Mouse (Mus musculus) forebrain, embryonic 14.5 days (tissue): ENCODE data around the gene 4930564D02Rik. TPM values are rescaled to one million over a fixed set of nuclear protein-coding genes. Genes with fewer than 3 reads are reported as not detected.

Experiments used
- ATAC-seq: fragments of 200-750 bp; cut with Nextera tagmentation; 2 replicates; pipeline ENCODE4 v1.8.0; 2017; ENCODE audit warnings: mild to moderate bottlenecking, moderate library complexity
- DNase-seq: peaks from one replicate; pipeline ENCODE4 v3.0.0-alpha.2; 2015; ENCODE audit warnings: low spot score
- H3K27ac ChIP-seq: fragments of 300-500 bp; sonication (generic); 2 replicates; pipeline ENCODE4 v1.5.1; 2014; ENCODE audit warnings: low read depth, mild to moderate bottlenecking, control low read depth, low read length, moderate library complexity
- H3K27me3 ChIP-seq: fragments of 300-500 bp; sonication (generic); replicated peaks from 2 replicates; pipeline ENCODE4 v1.6.1; 2014; ENCODE audit warnings: low read length, control low read depth, mixed read lengths; ENCODE audit not compliant: control insufficient read depth, insufficient read depth
- H3K36me3 ChIP-seq: fragments of 300-500 bp; sonication (generic); 2 replicates; pipeline ENCODE4 v1.6.1; 2014; ENCODE audit warnings: low read length, control low read depth; ENCODE audit not compliant: control insufficient read depth, insufficient read depth
- H3K4me1 ChIP-seq: fragments of 300-500 bp; sonication (generic); 2 replicates; pipeline ENCODE4 v1.6.1; 2014; ENCODE audit warnings: antibody characterized with exemption, low read length, control low read depth; ENCODE audit not compliant: control insufficient read depth, insufficient read depth
- H3K4me2 ChIP-seq: fragments of 300-500 bp; sonication (generic); 2 replicates; pipeline ENCODE4 v1.6.1; 2014; ENCODE audit warnings: mild to moderate bottlenecking, control low read depth, low read length
- H3K4me3 ChIP-seq: fragments of 300-500 bp; sonication (generic); 2 replicates; pipeline ENCODE4 v1.5.1; 2014; ENCODE audit warnings: low read depth, low read length, control low read depth
- H3K9ac ChIP-seq: fragments of 300-500 bp; sonication (generic); 2 replicates; pipeline ENCODE4 v1.6.1; 2014; ENCODE audit warnings: mild to moderate bottlenecking, low read length, control low read depth, moderate library complexity
- H3K9me3 ChIP-seq: fragments of 300-500 bp; sonication (generic); replicated peaks from 2 replicates; pipeline ENCODE4 v1.6.1; 2016; ENCODE audit warnings: low read length, control low read depth, mixed read lengths; ENCODE audit not compliant: control insufficient read depth
- WGBS: fragments of 180-500 bp; shearing (Covaris S2); extraction: QIAGEN DNeasy Blood & Tissue Kit; methylation state at CpG from one replicate; pipeline ENCODE4 v1.1.7; 2014; 5-methylcytosine and 5-hydroxymethylcytosine counted together
- polyA plus RNA-seq: library from polyadenylated mRNA; unstranded; fragments of >200 nt; fragmentation: Nextera tagmentation; extraction: Ambion mirVana; gene quantifications from 2 replicates; pipeline ENCODE4 v1.2.1, GENCODE M21; 2014

The 4930564D02Rik gene
- polyA plus RNA-seq, 1 experiment from 2014 or later, result not detected

- Histone ChIP-seq H3K4me1 (0 out of 2 replicates have a peak, but pooled peaks cover 2% of the 10 kb centered on the region), H3K27ac (no peak overlapping the region), H3K36me3 (peaks cover 33% of the 10 kb centered on the region), H3K4me2 (no peak overlapping the region), H3K4me3 (no peak overlapping the region), H3K9ac (no peak overlapping the region), H3K27me3 (no peaks in the 10 kb centered on the region), H3K9me3 (no peaks in the 10 kb centered on the region)
- DNase-seq (peak; percentile 46), ATAC-seq (peak; percentile 64)
- WGBS, result 46% methylated on average over 8 of the region's 8 CpGs
These were observed 26.6 kb upstream of the 4930564D02Rik start for GRCm38 (mm10) chr3:105040002-105040401.

- Histone ChIP-seq H3K4me1 (0 out of 2 replicates have a peak, but pooled peaks cover 2% of the 10 kb centered on the region), H3K9me3 (no peaks in the 10 kb centered on the region), H3K27ac (no peak overlapping the region), H3K36me3 (peaks cover 22% of the 10 kb centered on the region), H3K9ac (no peak overlapping the region), H3K4me2 (no peak overlapping the region), H3K4me3 (no peak overlapping the region), H3K27me3 (no peaks in the 10 kb centered on the region)
- ATAC-seq, result no peak
- WGBS, result 93% methylated on average over 9 of the region's 9 CpGs
- DNase-seq, result no peak
These were observed 25.5 kb upstream of the 4930564D02Rik start for GRCm38 (mm10) chr3:105040983-105041625.

- Histone ChIP-seq H3K4me2 (no peak overlapping the region), H3K27me3 (no peaks in the 10 kb centered on the region), H3K4me1 (0 out of 2 replicates have a peak, but pooled peaks cover 2% of the 10 kb centered on the region), H3K27ac (no peak overlapping the region), H3K4me3 (no peak overlapping the region), H3K36me3 (no peaks in the 10 kb centered on the region), H3K9me3 (no peaks in the 10 kb centered on the region), H3K9ac (no peak overlapping the region)
- DNase-seq (no peak), ATAC-seq (no peak)
- 91% methylated on average over 5 of the region's 5 CpGs for WGBS
These were observed 22.9 kb upstream of the 4930564D02Rik start for GRCm38 (mm10) chr3:105043746-105044145.

- WGBS, result 94% methylated on average over 5 of the region's 5 CpGs
- ATAC-seq (no peak), DNase-seq (no peak)
- Histone ChIP-seq H3K4me1 (peaks cover 18% of the 10 kb centered on the region), H3K9ac (no peak overlapping the region), H3K4me2 (no peak overlapping the region), H3K27ac (no peak overlapping the region), H3K36me3 (no peaks in the 10 kb centered on the region), H3K9me3 (no peaks in the 10 kb centered on the region), H3K4me3 (no peak overlapping the region), H3K27me3 (no peaks in the 10 kb centered on the region)
These were observed 19.8 kb upstream of the 4930564D02Rik start for GRCm38 (mm10) chr3:105046870-105047269.

- ATAC-seq (no peak), DNase-seq (no peak)
- H3K36me3 ChIP-seq, result no peaks in the 10 kb centered on the region
- 90% methylated on average over 8 of the region's 8 CpGs for WGBS
- H3K9ac ChIP-seq, result no peak overlapping the region
- H3K27me3 ChIP-seq, result no peaks in the 10 kb centered on the region
- no peak overlapping the region for H3K4me3 ChIP-seq
- no peak overlapping the region for H3K4me2 ChIP-seq
- peaks cover 19% of the 10 kb centered on the region for H3K4me1 ChIP-seq
- no peaks in the 10 kb centered on the region for H3K9me3 ChIP-seq
- no peak overlapping the region for H3K27ac ChIP-seq
These were observed 19.0 kb upstream of the 4930564D02Rik start for GRCm38 (mm10) chr3:105047616-105048015.

GRCm38 (mm10) chr3:105049848-105050247 is 16.8 kb upstream of the 4930564D02Rik start:
- Histone ChIP-seq H3K27ac (no peak overlapping the region), H3K4me1 (peaks cover 20% of the 10 kb centered on the region), H3K4me2 (peak overlapping the region; percentile 16; the same call in 1 of the 2 replicates), H3K4me3 (no peak overlapping the region), H3K36me3 (no peaks in the 10 kb centered on the region), H3K9ac (no peak overlapping the region), H3K27me3 (no peaks in the 10 kb centered on the region), H3K9me3 (no peaks in the 10 kb centered on the region)
- no peak for ATAC-seq
- WGBS, result 95% methylated on average over 6 of the region's 6 CpGs
- no peak for DNase-seq

- peaks cover 20% of the 10 kb centered on the region for H3K4me1 ChIP-seq
- H3K9me3 ChIP-seq, result no peaks in the 10 kb centered on the region
- no peak overlapping the region for H3K27ac ChIP-seq
- DNase-seq (no peak), ATAC-seq (no peak)
- no peaks in the 10 kb centered on the region for H3K27me3 ChIP-seq
- H3K4me3 ChIP-seq, result peak overlapping the region; percentile 86
- H3K36me3 ChIP-seq, result no peaks in the 10 kb centered on the region
- WGBS, result 78% methylated on average over 2 of the region's 2 CpGs
- H3K4me2 ChIP-seq, result peak overlapping the region; percentile 74
- peak overlapping the region; percentile 91 for H3K9ac ChIP-seq
These were observed 15.5 kb upstream of the 4930564D02Rik start for GRCm38 (mm10) chr3:105051103-105051502.

- Histone ChIP-seq H3K27me3 (no peaks in the 10 kb centered on the region), H3K4me3 (peak overlapping the region; percentile 86), H3K9me3 (no peaks in the 10 kb centered on the region), H3K9ac (peak overlapping the region; percentile 91), H3K27ac (peak overlapping the region; percentile 90), H3K4me2 (peak overlapping the region; percentile 74), H3K4me1 (peaks cover 20% of the 10 kb centered on the region), H3K36me3 (no peaks in the 10 kb centered on the region)
- 0% methylated on average over 29 of the region's 37 CpGs for WGBS
- ATAC-seq (peak; percentile 73), DNase-seq (peak; percentile 49)
These were observed 14.3 kb upstream of the 4930564D02Rik start for GRCm38 (mm10) chr3:105052171-105052936.
